Mouse (Mus musculus) CH12.LX (cell line): Measurements from ENCODE around the gene Nav3. TPM values are rescaled to one million over a fixed set of nuclear protein-coding genes. Genes with fewer than 3 reads are reported as not detected.

Experiments
- DNase-seq: peaks from one replicate; pipeline ENCODE4 v3.0.0-alpha.2; 2013; ENCODE audit errors: extremely low read depth
- H3K27ac ChIP-seq: 2 replicates; pipeline ENCODE4 v1.5.1; 2012; ENCODE audit warnings: low read depth, mild to moderate bottlenecking, control low read depth, moderate library complexity; ENCODE audit not compliant: insufficient read depth
- H3K27me3 ChIP-seq: replicated peaks from 2 replicates; pipeline ENCODE3; 2012; ENCODE audit warnings: inconsistent platforms
- H3K36me3 ChIP-seq, 2 experiments: replicated peaks in 1 of 2; 2 replicates each; pipeline versions ENCODE3 to v1.6.1; 2012; ENCODE audit warnings: inconsistent platforms in 1 of 2, low read length in 1 of 2, mild to moderate bottlenecking in 1 of 2, mixed read lengths in 1 of 2, moderate library complexity in 1 of 2; ENCODE audit not compliant: control insufficient read depth in 1 of 2, insufficient read depth in 1 of 2
- H3K4me1 ChIP-seq, 2 experiments: 2 replicates each; pipeline ENCODE4 v1.6.1; 2012; ENCODE audit warnings: inconsistent platforms in 1 of 2, moderate library complexity in 1 of 2; ENCODE audit not compliant: insufficient read depth in 2 of 2, control insufficient read depth in 1 of 2
- H3K4me2 ChIP-seq: 2 replicates; pipeline ENCODE4 v1.6.1; 2012; ENCODE audit warnings: low read depth, mild to moderate bottlenecking, control low read depth; ENCODE audit not compliant: poor library complexity, insufficient read depth, severe bottlenecking
- H3K4me3 ChIP-seq, 3 experiments: fragments of 150-350 bp in 1 of 3; sonication (generic) in 1 of 3; replicated peaks in 1 of 3; 2 replicates each; pipeline versions ENCODE3 to v1.5.1; 2011 to 2012; ENCODE audit warnings: low read depth in 2 of 3, low read length in 2 of 3, mild to moderate bottlenecking in 2 of 3, moderate library complexity in 2 of 3, control low read depth in 1 of 3, improper control_type of control experiment in 1 of 3, inconsistent platforms in 1 of 3, mixed read lengths in 1 of 3; ENCODE audit not compliant: poor library complexity in 1 of 3
- H3K79me2 ChIP-seq: replicated peaks from 2 replicates; pipeline ENCODE4 v1.6.1; 2012; ENCODE audit warnings: mild to moderate bottlenecking, moderate library complexity; ENCODE audit not compliant: control insufficient read depth, poor library complexity, insufficient read depth, severe bottlenecking; ENCODE audit errors: extremely low read depth
- H3K9ac ChIP-seq: 2 replicates; pipeline ENCODE4 v1.6.1; 2012; ENCODE audit warnings: low read depth, mild to moderate bottlenecking, control low read depth, moderate library complexity; ENCODE audit not compliant: insufficient read depth
- H3K9me3 ChIP-seq: replicated peaks from 2 replicates; pipeline ENCODE3; 2012; ENCODE audit warnings: low read length, inconsistent platforms, mixed read lengths
- BHLHE40 ChIP-seq: IDR thresholded peaks from 2 replicates; pipeline ENCODE4 v1.6.1; 2011; ENCODE audit warnings: mild to moderate bottlenecking, low read depth, low read length, improper control_type of control experiment
- CHD2 ChIP-seq: IDR thresholded peaks from 2 replicates; pipeline ENCODE4 v1.6.1; 2011; ENCODE audit warnings: low read length, improper control_type of control experiment
- CTCF ChIP-seq, 2 experiments: IDR thresholded peaks in 1 of 2; conservative IDR thresholded peaks in 1 of 2; 2 replicates each; pipeline ENCODE4 v1.5.1; 2011 to 2012; ENCODE audit warnings: low read depth in 2 of 2, low read length in 2 of 2, improper control_type of control experiment in 1 of 2, inconsistent platforms in 1 of 2, mild to moderate bottlenecking in 1 of 2, moderate library complexity in 1 of 2
- ETS1 ChIP-seq: conservative IDR thresholded peaks from 2 replicates; pipeline ENCODE4 v1.6.1; 2012; ENCODE audit warnings: low read depth, mild to moderate bottlenecking, inconsistent platforms, low read length, improper control_type of control experiment, moderate library complexity
- IRF4 ChIP-seq: IDR thresholded peaks from 2 replicates; pipeline ENCODE4 v1.6.1; 2014; ENCODE audit warnings: low read depth, mild to moderate bottlenecking, inconsistent platforms, low read length, improper control_type of control experiment
- JUND ChIP-seq: conservative IDR thresholded peaks from 2 replicates; pipeline ENCODE4 v1.6.1; 2011; ENCODE audit warnings: low read depth, low read length, improper control_type of control experiment
- MAFK ChIP-seq: IDR thresholded peaks from 2 replicates; pipeline ENCODE4 v1.6.1; 2011; ENCODE audit warnings: low read length, improper control_type of control experiment; ENCODE audit not compliant: insufficient replicate concordance
- MAZ ChIP-seq: IDR thresholded peaks from 2 replicates; pipeline ENCODE4 v1.6.1; 2012; ENCODE audit warnings: low read depth, mild to moderate bottlenecking, inconsistent platforms, low read length, improper control_type of control experiment, moderate library complexity
- NRF1 ChIP-seq: IDR thresholded peaks from 2 replicates; pipeline ENCODE4 v1.6.1; 2014; ENCODE audit warnings: low read depth, mild to moderate bottlenecking, inconsistent platforms, low read length, improper control_type of control experiment, moderate library complexity
- POLR2A ChIP-seq: IDR thresholded peaks from 2 replicates; pipeline ENCODE4 v1.6.1; 2011; ENCODE audit warnings: low read depth, mild to moderate bottlenecking, improper control_type of control experiment, low read length
- RAD21 ChIP-seq: IDR thresholded peaks from 2 replicates; pipeline ENCODE4 v1.6.1; 2011; ENCODE audit warnings: low read depth, mild to moderate bottlenecking, low read length, improper control_type of control experiment, moderate library complexity
- RCOR1 ChIP-seq: conservative IDR thresholded peaks from 2 replicates; pipeline ENCODE4 v1.6.1; 2012; ENCODE audit warnings: low read depth, mild to moderate bottlenecking, inconsistent platforms, low read length, improper control_type of control experiment
- SIN3A ChIP-seq: IDR thresholded peaks from 2 replicates; pipeline ENCODE4 v1.6.1; 2012; ENCODE audit warnings: low read length, improper control_type of control experiment, inconsistent platforms
- USF1 ChIP-seq: IDR thresholded peaks from 2 replicates; pipeline ENCODE4 v1.6.1; 2014; ENCODE audit warnings: low read depth, mild to moderate bottlenecking, inconsistent platforms, low read length, improper control_type of control experiment
- USF2 ChIP-seq: conservative IDR thresholded peaks from 2 replicates; pipeline ENCODE4 v1.6.1; 2011; ENCODE audit warnings: low read depth, low read length, improper control_type of control experiment
- ZC3H11A ChIP-seq: IDR thresholded peaks from 2 replicates; pipeline ENCODE4 v1.6.1; 2012; ENCODE audit warnings: low read depth, mild to moderate bottlenecking, inconsistent platforms, low read length, improper control_type of control experiment
- dilution Hi-C: fragments of 300-500 bp; cut with MboI; formaldehyde crosslinking; loops from 2 replicates; pipeline ENCODE4 v1.14.3; 2020; ENCODE audit warnings: low sequenced_read_pairs; ENCODE audit not compliant: extremely low pct_unique_long_range_greater_than_20kb, extremely low pct_ligation_motif_present
- in situ Hi-C: fragments of 300-500 bp; cut with MboI; formaldehyde crosslinking; loops from 3 replicates; pipeline ENCODE4 v1.14.3; 2019; ENCODE audit warnings: low sequenced_read_pairs, low pct_ligation_motif_present, low pct_unique_long_range_greater_than_20kb, mixed read lengths
- polyA plus RNA-seq: library from polyadenylated mRNA; unstranded; fragments of >175 nt; gene quantifications from 2 replicates; pipeline ENCODE4 v1.2.1, GENCODE M21; 2012; ENCODE audit warnings: low read depth; ENCODE audit not compliant: insufficient read length
- total RNA-seq, 2 experiments: library from RNA; depleted of rRNA; stranded (reverse); fragments of 300-350 nt in 1 of 2; fragments of >200 nt in 1 of 2; gene quantifications; 2 replicates each; pipeline ENCODE4 v1.2.3; 2012 to 2014

Nav3 gene
- total and polyA plus RNA-seq, 3 experiments, result 0.03 TPM; not detected in 2

DNA sequence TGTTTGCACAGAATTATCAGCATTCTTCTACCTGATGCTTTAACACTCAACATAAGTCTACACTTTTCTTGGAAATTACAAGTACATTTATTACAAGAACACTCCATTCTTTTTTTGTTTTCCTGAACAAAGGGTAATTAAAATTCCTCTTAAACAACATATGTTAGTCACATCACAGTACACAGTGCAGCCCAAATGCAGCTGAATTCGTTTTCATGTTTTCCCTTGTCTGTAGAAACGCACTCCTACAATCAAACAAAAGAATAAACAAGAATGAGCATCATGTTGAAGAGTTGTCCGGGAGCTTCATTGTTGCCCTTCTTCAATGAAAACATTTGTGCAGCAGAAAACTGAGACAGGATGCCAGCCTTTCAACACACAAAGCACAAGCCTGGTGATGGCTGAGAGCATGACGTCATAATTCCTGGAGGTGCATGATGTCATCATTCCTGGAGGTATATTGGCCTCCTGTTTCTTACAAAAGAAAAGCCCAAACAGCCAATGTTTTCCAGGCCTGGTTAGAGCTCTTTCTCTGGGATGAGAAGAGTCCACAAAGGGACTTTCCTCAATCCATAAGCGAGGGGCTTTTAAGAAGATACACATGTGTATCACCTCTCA lies 367.5 kb downstream of the Nav3 start:
- TF ChIP-seq ETS1 (no peak), ZC3H11A (no peak), JUND (no peak), MAFK (no peak), CHD2 (no peak), POLR2A (no peak), SIN3A (no peak), MAZ (no peak), USF1 (no peak), NRF1 (no peak), USF2 (no peak)
- no peaks in the 10 kb centered on the region for H3K36me3 ChIP-seq
- H3K9ac ChIP-seq, result no peak overlapping the region
- no peak overlapping the region for H3K4me3 ChIP-seq
- dilution Hi-C loops (no loop called here), in situ Hi-C loops (no loop called here)
- H3K4me2 ChIP-seq, result no peak overlapping the region
- peaks cover 41% of the 10 kb centered on the region for H3K9me3 ChIP-seq
- no peak for DNase-seq
- H3K27me3 ChIP-seq, result no peaks in the 10 kb centered on the region
- no peak overlapping the region for H3K27ac ChIP-seq
- H3K4me1 ChIP-seq, result no peaks in the 10 kb centered on the region
- no peaks in the 10 kb centered on the region for H3K79me2 ChIP-seq

- H3K4me3 ChIP-seq, result no peak overlapping the region
- H3K9ac ChIP-seq, result no peak overlapping the region
- H3K27me3 ChIP-seq, result no peaks in the 10 kb centered on the region
- no peak overlapping the region for H3K4me2 ChIP-seq
- DNase-seq, result no peak
- in situ Hi-C loops, result no loop called here
- H3K27ac ChIP-seq, result no peak overlapping the region
- no peaks in the 10 kb centered on the region for H3K36me3 ChIP-seq
- TF ChIP-seq ZC3H11A, result no peak
- TF ChIP-seq BHLHE40, result no peak
- no peak for TF ChIP-seq NRF1
- no peak for TF ChIP-seq CTCF (conservative IDR thresholded peaks at IDR 0.05 in 1 of 2, IDR thresholded peaks at IDR 0.05 in 1 of 2; ENCODE audit: low read depth in 2 of 2, low read length in 2 of 2)
- no peak for TF ChIP-seq RCOR1
- TF ChIP-seq SIN3A, result no peak
- TF ChIP-seq, all 38 proteins: peak for 0
- H3K4me1 ChIP-seq, result no peaks in the 10 kb centered on the region
- no peaks in the 10 kb centered on the region for H3K79me2 ChIP-seq
- peaks cover 43% of the 10 kb centered on the region for H3K9me3 ChIP-seq
- dilution Hi-C loops, result no loop called here
These were observed 370.1 kb downstream of the Nav3 start for GRCm38 (mm10) chr10:110085903-110086302.

DNA sequence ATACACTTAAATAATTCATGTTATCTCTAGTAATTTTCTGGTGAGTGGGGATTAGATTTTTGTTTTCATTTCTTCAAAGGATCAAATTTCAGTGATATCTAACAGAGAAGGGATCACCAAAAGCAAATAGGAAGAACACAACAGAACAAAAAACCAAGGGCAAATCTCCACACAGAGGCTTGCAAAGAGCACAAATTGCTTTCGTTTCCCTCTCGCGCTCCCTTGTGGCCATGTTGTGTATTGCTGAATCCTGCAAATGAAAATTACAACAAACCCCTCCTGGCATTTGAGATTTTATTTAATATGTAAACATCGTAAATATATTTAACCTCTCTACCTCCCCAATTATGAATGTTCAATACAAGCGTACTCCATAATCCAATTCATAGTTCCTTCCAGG lies 370.8 kb downstream of the Nav3 start:
- H3K4me1 ChIP-seq, result no peaks in the 10 kb centered on the region
- in situ Hi-C loops (no loop called here), dilution Hi-C loops (no loop called here)
- no peak for TF ChIP-seq IRF4
- TF ChIP-seq RAD21, result peak; percentile 1
- TF ChIP-seq CTCF (conservative IDR thresholded peaks at IDR 0.05 in 1 of 2, IDR thresholded peaks at IDR 0.05 in 1 of 2; ENCODE audit: low read depth in 2 of 2, low read length in 2 of 2), result peak in 1 of 2 experiments; percentile 26; a peak in 2 of 4 replicates
- no peak for DNase-seq
- H3K27ac ChIP-seq, result no peak overlapping the region
- H3K9ac ChIP-seq, result no peak overlapping the region
- peaks cover 39% of the 10 kb centered on the region for H3K9me3 ChIP-seq
- no peaks in the 10 kb centered on the region for H3K36me3 ChIP-seq
- no peaks in the 10 kb centered on the region for H3K79me2 ChIP-seq
- no peak overlapping the region for H3K4me2 ChIP-seq
- no peak overlapping the region for H3K4me3 ChIP-seq
- H3K27me3 ChIP-seq, result no peaks in the 10 kb centered on the region
